Mouse (Mus musculus) cortical plate, adult 2 months (tissue): ENCODE data around the gene Ldb2.

Experiments used
- CTCF ChIP-seq: fragments of 200-500 bp; IDR thresholded peaks from 2 replicates; pipeline ENCODE4 v1.5.1; 2011; ENCODE audit warnings: mild to moderate bottlenecking, control low read depth, low read length; ENCODE audit not compliant: insufficient read depth; ENCODE audit errors: extremely low read depth
- POLR2A ChIP-seq: fragments of 200-500 bp; IDR thresholded peaks from 2 replicates; pipeline ENCODE4 v1.6.1; 2011; ENCODE audit warnings: mild to moderate bottlenecking, low read length, control low read depth; ENCODE audit not compliant: insufficient read depth; ENCODE audit errors: extremely low read depth

- TF ChIP-seq CTCF (no peak), POLR2A (no peak)
Measured at GRCm38 (mm10) chr5:44473857-44474762, 325.4 kb downstream of the Ldb2 start.
